Mouse (Mus musculus): Measurements from ENCODE around the gene Hoxa6.

DNA sequence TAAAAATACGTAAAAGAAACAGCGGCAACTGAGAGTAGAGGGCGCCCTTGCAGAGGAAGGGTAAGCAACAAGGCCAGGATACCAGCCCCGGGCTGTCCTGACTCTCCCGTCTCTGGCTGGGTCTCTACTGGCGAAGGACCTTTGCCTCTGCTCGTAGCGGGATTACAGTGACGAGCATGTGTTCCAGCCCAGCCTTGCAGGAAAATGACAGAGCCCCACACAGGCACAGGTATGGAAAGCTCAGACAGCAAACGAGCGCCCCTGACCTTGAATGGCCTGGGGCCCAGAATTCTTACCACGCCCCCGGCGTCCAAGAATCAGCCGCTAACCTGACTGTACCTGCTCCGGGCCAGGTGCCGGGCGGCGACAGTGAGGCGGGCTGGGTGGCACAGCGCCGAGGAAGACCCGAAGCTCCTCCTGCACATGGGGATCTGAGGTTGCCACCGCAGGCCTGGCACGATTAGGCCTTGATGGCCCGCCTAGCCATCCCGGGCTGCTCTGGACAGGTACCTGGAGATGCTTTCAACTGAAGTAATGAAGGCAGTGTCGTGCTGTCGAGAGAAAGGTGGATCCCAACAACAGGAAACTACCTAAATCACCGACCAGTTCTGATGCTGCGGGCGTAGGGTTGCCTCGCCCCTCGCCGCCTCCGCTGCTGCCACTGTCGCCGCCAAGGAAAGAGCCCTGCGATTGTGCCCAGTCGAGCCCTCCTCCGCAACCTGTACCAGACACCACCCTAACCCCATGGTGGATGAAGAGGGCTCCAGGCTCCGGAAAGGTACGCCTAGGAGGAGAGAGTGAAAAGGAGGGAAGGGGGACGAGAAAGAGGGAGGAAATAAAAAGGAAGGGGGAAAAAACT is 21.3 kb upstream of the Hoxa6 start:
- TF ChIP-seq POLR2A (IDR thresholded peaks at IDR 0.05; ENCODE audit: borderline replicate concordance, control insufficient read depth, low read depth, low read length): no peak
- TF ChIP-seq CTCF (IDR thresholded peaks at IDR 0.05; ENCODE audit: control insufficient read depth, insufficient read depth, low read length): no peak
